Mouse (Mus musculus): Measurements from ENCODE around the gene Xrcc6. TPM values are rescaled to one million over a fixed set of nuclear protein-coding genes. Genes with fewer than 3 reads are reported as not detected.
"Not testable (repeated sequence)": the region's sequence is repeated elsewhere in the genome, so short reads cannot be mapped to it uniquely, and the experiment has no call there.

The Xrcc6 gene
- total RNA-seq, 1 experiment from 2014 or later: 102 TPM

- no peak for DNase-seq
Measured at GRCm38 (mm10) chr15:81966062-81966829, 21.4 kb upstream of the Xrcc6 start.

GRCm38 (mm10) chr15:81967821-81968220 lies 19.8 kb upstream of the Xrcc6 start:
- DNase-seq: no peak

GRCm38 (mm10) chr15:81968447-81968846 lies 19.2 kb upstream of the Xrcc6 start:
- no peak for DNase-seq

- DNase-seq: no peak
Measured at GRCm38 (mm10) chr15:81969173-81969572, 18.5 kb upstream of the Xrcc6 start.

GRCm38 (mm10) chr15:81969635-81970034 lies 18.0 kb upstream of the Xrcc6 start:
- DNase-seq: not testable (repeated sequence)

GRCm38 (mm10) chr15:81970498-81970897 lies 17.1 kb upstream of the Xrcc6 start:
- not testable (repeated sequence) for DNase-seq

- DNase-seq: not testable (repeated sequence)
Measured at GRCm38 (mm10) chr15:81975156-81975555, 12.5 kb upstream of the Xrcc6 start.

GRCm38 (mm10) chr15:81980321-81980720 lies 7.3 kb upstream of the Xrcc6 start, which contains the start of gene 1700029P11Rik:
Gene 1700029P11Rik, plus strand, starts transcription at chr15:81980540.
- no peak for DNase-seq

- no peak for DNase-seq
Measured at GRCm38 (mm10) chr15:81982173-81982572, 5.5 kb upstream of the Xrcc6 start.

- no peak for DNase-seq
Measured at GRCm38 (mm10) chr15:81985267-81986161, 2.1 kb upstream of the Xrcc6 start.

GRCm38 (mm10) chr15:81989371-81990062 lies 1.9 kb downstream of the Xrcc6 start:
- DNase-seq: peak; percentile 88

GRCm38 (mm10) chr15:81990549-81990948 lies 2.9 kb downstream of the Xrcc6 start:
- no peak for DNase-seq

GRCm38 (mm10) chr15:81993992-81994391 lies 6.4 kb downstream of the Xrcc6 start:
- DNase-seq: no peak

- DNase-seq: no peak
Measured at GRCm38 (mm10) chr15:82004257-82004656, 16.6 kb downstream of the Xrcc6 start.

GRCm38 (mm10) chr15:82011947-82012346 lies 24.3 kb downstream of the Xrcc6 start:
- DNase-seq: no peak

- DNase-seq: no peak
Measured at GRCm38 (mm10) chr15:82014745-82015391, 27.2 kb downstream of the Xrcc6 start.

- DNase-seq: peak; percentile 39
Measured at GRCm38 (mm10) chr15:82015392-82016100, 27.9 kb downstream of the Xrcc6 start.

GRCm38 (mm10) chr15:82016101-82016808 lies 28.6 kb downstream of the Xrcc6 start:
- peak; percentile 99 for DNase-seq

GRCm38 (mm10) chr15:82016830-82017229 lies 29.2 kb downstream of the Xrcc6 start:
- DNase-seq: no peak

- DNase-seq: no peak
Measured at GRCm38 (mm10) chr15:82017461-82017860, 29.8 kb downstream of the Xrcc6 start.

- no peak for DNase-seq
Measured at GRCm38 (mm10) chr15:82019288-82019687, 31.7 kb downstream of the Xrcc6 start.
